Mouse (Mus musculus) MEL (cell line): ENCODE measurements at regions not wholly inside any gene's neighbourhood (a gene's known extent, or its start where the extent isn't known, plus 50 kb on each side); places are given as distances from the start of the nearest gene placed in this dataset.

Source experiments
- DNase-seq: peaks from one replicate; pipeline ENCODE4 v3.0.0; 2011; ENCODE audit warnings: low read depth, low spot score
- H3K27ac ChIP-seq: 2 replicates; pipeline ENCODE4 v1.5.1; 2012; ENCODE audit warnings: low read depth, mild to moderate bottlenecking, control low read depth, low read length, moderate library complexity; ENCODE audit not compliant: control insufficient read depth
- H3K27me3 ChIP-seq, 2 experiments: fragments of 150-350 bp in 1 of 2; sonication (generic) in 1 of 2; 2 replicates each; pipeline ENCODE4 v1.6.1; 2012; ENCODE audit warnings: low read length in 2 of 2, mild to moderate bottlenecking in 2 of 2, improper control_type of control experiment in 1 of 2, moderate library complexity in 1 of 2; ENCODE audit not compliant: insufficient read depth in 2 of 2, control insufficient read depth in 1 of 2
- H3K36me3 ChIP-seq, 2 experiments: 2 replicates each; pipeline ENCODE4 v1.6.1; 2012 to 2014; ENCODE audit warnings: low read length in 2 of 2, improper control_type of control experiment in 1 of 2, inconsistent platforms in 1 of 2, mild to moderate bottlenecking in 1 of 2; ENCODE audit not compliant: insufficient read depth in 2 of 2, control insufficient read depth in 1 of 2
- H3K4me1 ChIP-seq, 2 experiments: fragments of 150-350 bp in 1 of 2; sonication (generic) in 1 of 2; 2 replicates each; pipeline ENCODE4 v1.6.1; 2012; ENCODE audit warnings: low read length in 2 of 2, improper control_type of control experiment in 1 of 2, mild to moderate bottlenecking in 1 of 2; ENCODE audit not compliant: insufficient read depth in 2 of 2, control insufficient read depth in 1 of 2
- H3K4me3 ChIP-seq, 2 experiments: fragments of 150-350 bp in 1 of 2; sonication (generic) in 1 of 2; 2 replicates each; pipeline ENCODE4 v1.5.1; 2012; ENCODE audit warnings: low read depth in 2 of 2, low read length in 2 of 2, mild to moderate bottlenecking in 2 of 2, moderate library complexity in 2 of 2, control low read depth in 1 of 2, improper control_type of control experiment in 1 of 2; ENCODE audit not compliant: control insufficient read depth in 1 of 2, insufficient read depth in 1 of 2
- H3K79me2 ChIP-seq: 2 replicates; pipeline ENCODE4 v1.6.1; 2012; ENCODE audit warnings: mild to moderate bottlenecking, low read length, moderate library complexity; ENCODE audit not compliant: control insufficient read depth, poor library complexity, insufficient read depth
- H3K9ac ChIP-seq: 2 replicates; pipeline ENCODE4 v1.6.1; 2012; ENCODE audit warnings: low read depth, mild to moderate bottlenecking, control low read depth, low read length, moderate library complexity; ENCODE audit not compliant: control insufficient read depth, poor library complexity, severe bottlenecking
- H3K9me3 ChIP-seq: fragments of 150-350 bp; sonication (generic); replicated peaks from 2 replicates; pipeline ENCODE4 v1.6.1; 2012; ENCODE audit warnings: mild to moderate bottlenecking, low read length, improper control_type of control experiment, moderate library complexity; ENCODE audit not compliant: insufficient read depth
- CHD1 ChIP-seq: IDR thresholded peaks from 2 replicates; pipeline ENCODE4 v1.6.1; 2012; ENCODE audit warnings: low read depth, mild to moderate bottlenecking, inconsistent platforms, low read length, improper control_type of control experiment
- ETS1 ChIP-seq: IDR thresholded peaks from 2 replicates; pipeline ENCODE4 v1.6.1; 2012; ENCODE audit warnings: low read depth, mild to moderate bottlenecking, inconsistent platforms, low read length, improper control_type of control experiment, moderate library complexity
- MAFK ChIP-seq: IDR thresholded peaks from 2 replicates; pipeline ENCODE4 v1.6.1; 2011; ENCODE audit warnings: low read depth, mild to moderate bottlenecking, low read length, improper control_type of control experiment, borderline replicate concordance
- MAZ ChIP-seq: IDR thresholded peaks from 2 replicates; pipeline ENCODE4 v1.6.1; 2012; ENCODE audit warnings: low read depth, mild to moderate bottlenecking, inconsistent platforms, low read length, improper control_type of control experiment
- MEF2A ChIP-seq: IDR thresholded peaks from 2 replicates; pipeline ENCODE4 v1.6.1; 2014; ENCODE audit warnings: low read depth, mild to moderate bottlenecking, inconsistent platforms, low read length, improper control_type of control experiment; ENCODE audit not compliant: poor library complexity, insufficient replicate concordance, severe bottlenecking; ENCODE audit errors: extremely low read depth
- MYB ChIP-seq: IDR thresholded peaks from 2 replicates; pipeline ENCODE4 v1.6.1; 2011; ENCODE audit warnings: mild to moderate bottlenecking, low read depth, low read length, improper control_type of control experiment
- MYC ChIP-seq: IDR thresholded peaks from 2 replicates; pipeline ENCODE4 v1.6.1; 2011; ENCODE audit warnings: low read depth, mild to moderate bottlenecking, low read length, improper control_type of control experiment, moderate library complexity
- NELFE ChIP-seq: IDR thresholded peaks from 2 replicates; pipeline ENCODE4 v1.6.1; 2011; ENCODE audit warnings: low read depth, low read length, improper control_type of control experiment
- NRF1 ChIP-seq: IDR thresholded peaks from 2 replicates; pipeline ENCODE4 v1.6.1; 2014; ENCODE audit warnings: low read depth, mild to moderate bottlenecking, inconsistent platforms, low read length, improper control_type of control experiment, moderate library complexity; ENCODE audit not compliant: poor library complexity, insufficient read depth, severe bottlenecking
- RAD21 ChIP-seq: IDR thresholded peaks from 2 replicates; pipeline ENCODE4 v1.6.1; 2011; ENCODE audit warnings: mild to moderate bottlenecking, low read depth, low read length, improper control_type of control experiment
- SIN3A ChIP-seq: IDR thresholded peaks from 2 replicates; pipeline ENCODE4 v1.6.1; 2012; ENCODE audit warnings: low read length, improper control_type of control experiment, inconsistent platforms
- TAL1 ChIP-seq: IDR thresholded peaks from 2 replicates; pipeline ENCODE4 v1.6.1; 2012; ENCODE audit warnings: mild to moderate bottlenecking, inconsistent platforms, low read length, moderate library complexity, mixed read lengths
- TBP ChIP-seq: IDR thresholded peaks from 2 replicates; pipeline ENCODE4 v1.8.0; 2011; ENCODE audit warnings: low read depth, low read length, improper control_type of control experiment
- USF1 ChIP-seq: IDR thresholded peaks from 2 replicates; pipeline ENCODE4 v1.6.1; 2014; ENCODE audit warnings: low read depth, mild to moderate bottlenecking, inconsistent platforms, low read length, improper control_type of control experiment, moderate library complexity
- ZC3H11A ChIP-seq: IDR thresholded peaks from 2 replicates; pipeline ENCODE4 v1.6.1; 2012; ENCODE audit warnings: low read depth, mild to moderate bottlenecking, inconsistent platforms, low read length, improper control_type of control experiment
- ZMIZ1 ChIP-seq: IDR thresholded peaks from 2 replicates; pipeline ENCODE4 v1.6.1; 2012; ENCODE audit warnings: low read depth, mild to moderate bottlenecking, inconsistent platforms, low read length, improper control_type of control experiment, moderate library complexity
- ZNF384 ChIP-seq: IDR thresholded peaks from 2 replicates; pipeline ENCODE4 v1.6.1; 2012; ENCODE audit warnings: low read depth, mild to moderate bottlenecking, inconsistent platforms, low read length, improper control_type of control experiment

GRCm38 (mm10) chr10:9161597-9161996 is 275.7 kb upstream of the Sash1 start:
- Histone ChIP-seq H3K4me3 (no peak overlapping the region), H3K9me3 (no peaks in the 10 kb centered on the region)

DNA sequence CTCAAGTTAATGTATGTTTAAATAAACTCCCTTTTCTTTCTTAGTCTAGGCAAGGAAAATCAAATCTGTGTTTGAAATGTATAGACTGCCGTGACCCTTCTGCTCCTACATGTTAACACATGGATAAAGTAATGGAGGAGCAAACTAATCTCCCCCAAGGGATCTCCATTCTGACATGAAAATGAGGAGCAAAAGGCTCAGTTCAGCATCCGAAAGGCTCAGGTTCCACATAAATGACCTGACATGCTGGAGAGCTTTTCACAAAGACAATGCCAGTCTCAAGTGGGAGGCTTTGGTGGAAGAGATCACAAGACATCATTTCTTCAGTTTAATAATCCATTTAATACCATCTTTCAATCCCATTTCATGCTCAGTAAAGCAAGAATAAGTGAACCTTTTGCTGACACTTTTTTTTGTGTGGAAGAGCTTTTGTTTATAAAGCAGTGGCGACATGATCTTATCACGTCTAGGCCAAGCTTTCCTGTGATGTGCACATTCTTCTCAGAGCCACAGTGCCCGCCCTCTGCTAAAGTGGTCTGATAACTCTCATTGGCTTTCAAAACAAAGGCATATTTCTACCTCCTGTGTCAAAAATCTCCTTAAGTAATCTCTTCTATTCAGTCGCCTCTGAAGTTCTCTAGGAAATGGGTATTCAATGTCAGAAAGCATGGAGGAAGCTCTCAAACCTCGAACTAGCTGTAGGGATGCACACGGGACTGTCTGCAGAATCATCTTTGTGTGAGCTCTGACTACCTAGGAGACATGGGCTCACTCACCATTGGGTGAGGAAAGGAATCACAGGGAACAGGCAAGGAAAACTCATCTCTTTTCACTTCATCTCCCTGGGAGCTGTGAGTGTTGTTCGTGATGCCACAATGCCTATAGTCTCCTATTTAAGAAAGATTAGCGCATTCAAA is 271.7 kb upstream of the Sash1 start:
- Histone ChIP-seq H3K27me3 (no peaks in the 10 kb centered on the region), H3K4me3 (no peak overlapping the region), H3K9me3 (no peaks in the 10 kb centered on the region), H3K79me2 (no peaks in the 10 kb centered on the region), H3K4me1 (no peaks in the 10 kb centered on the region), H3K27ac (no peak overlapping the region), H3K36me3 (no peaks in the 10 kb centered on the region), H3K9ac (no peak overlapping the region)
- no peak for DNase-seq
- no peak for TF ChIP-seq ZNF384
- TF ChIP-seq MYC = no peak
- TF ChIP-seq CHD1 = no peak
- TF ChIP-seq ZC3H11A = no peak
- no peak for TF ChIP-seq TBP
- TF ChIP-seq TAL1 = no peak
- no peak for TF ChIP-seq MYB
- TF ChIP-seq NELFE = no peak
- no peak for TF ChIP-seq NRF1

More at GRCm38 (mm10) chr10:9161597-9161996, 275.7 kb upstream of the Sash1 start:
- Histone ChIP-seq H3K4me1 (no peaks in the 10 kb centered on the region), H3K9ac (no peak overlapping the region), H3K27me3 (no peaks in the 10 kb centered on the region), H3K36me3 (no peaks in the 10 kb centered on the region), H3K79me2 (no peaks in the 10 kb centered on the region), H3K27ac (no peak overlapping the region)
- TF ChIP-seq USF1 (no peak), RAD21 (no peak), TBP (no peak)
- DNase-seq = no peak

- H3K27ac ChIP-seq = no peak overlapping the region
- TF ChIP-seq NELFE (no peak), MAZ (no peak), TAL1 (no peak), MEF2A (no peak), MAFK (no peak), SIN3A (no peak), USF1 (no peak), ZMIZ1 (no peak), ETS1 (no peak)
- no peaks in the 10 kb centered on the region for H3K27me3 ChIP-seq
- no peak overlapping the region for H3K4me3 ChIP-seq
- H3K79me2 ChIP-seq = no peaks in the 10 kb centered on the region
- H3K36me3 ChIP-seq = no peaks in the 10 kb centered on the region
- H3K9me3 ChIP-seq = no peaks in the 10 kb centered on the region
- no peak for DNase-seq
- H3K4me1 ChIP-seq = no peaks in the 10 kb centered on the region
- H3K9ac ChIP-seq = no peak overlapping the region
Observed at GRCm38 (mm10) chr10:9136099-9136498, 250.2 kb upstream of the Sash1 start.
